Mouse (Mus musculus): ENCODE results near the gene P3h1. TPM values are rescaled to one million over a fixed set of nuclear protein-coding genes. Genes with fewer than 3 reads are reported as not detected.

Gene P3h1
- 1 to 10 TPM; 7.0 to 8.9 (median 8.0) TPM for total RNA-seq (2022)

- peak; percentile 98 to 99 for DNase-seq (ENCODE audit: low spot score in 2 of 2)
Observed at GRCm38 (mm10) chr4:119232410-119233255, at the start of gene P3h1, which contains the start of gene AU022252. TSS of gene P3h1 (plus strand) at chr4:119232915. TSS of gene AU022252 (minus strand) at chr4:119232712.

DNA sequence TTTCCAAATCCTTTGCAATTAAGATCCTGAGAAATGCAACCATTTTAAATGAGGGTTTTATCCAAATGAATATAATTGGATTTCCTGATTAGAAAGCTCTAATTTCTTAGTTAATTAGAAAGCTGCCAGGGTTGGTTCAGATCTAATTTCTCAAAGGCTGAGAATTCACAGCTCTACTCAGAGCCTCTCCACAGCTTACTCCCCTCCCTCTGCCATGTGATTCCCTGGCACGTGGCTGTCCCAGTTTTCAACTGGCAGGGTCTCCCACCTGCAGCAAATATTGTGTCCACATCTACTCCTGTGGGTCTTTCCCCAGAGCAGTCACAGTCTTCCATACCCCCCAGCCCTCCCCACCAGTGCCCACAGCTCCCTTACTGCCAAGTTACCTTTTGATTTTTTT is 49.2 kb upstream of the P3h1 start:
- no peak for DNase-seq (ENCODE audit: low spot score in 2 of 2)

- no peak for DNase-seq (ENCODE audit: low spot score in 2 of 2)
Observed at GRCm38 (mm10) chr4:119185771-119186170, 46.9 kb upstream of the P3h1 start.

DNA sequence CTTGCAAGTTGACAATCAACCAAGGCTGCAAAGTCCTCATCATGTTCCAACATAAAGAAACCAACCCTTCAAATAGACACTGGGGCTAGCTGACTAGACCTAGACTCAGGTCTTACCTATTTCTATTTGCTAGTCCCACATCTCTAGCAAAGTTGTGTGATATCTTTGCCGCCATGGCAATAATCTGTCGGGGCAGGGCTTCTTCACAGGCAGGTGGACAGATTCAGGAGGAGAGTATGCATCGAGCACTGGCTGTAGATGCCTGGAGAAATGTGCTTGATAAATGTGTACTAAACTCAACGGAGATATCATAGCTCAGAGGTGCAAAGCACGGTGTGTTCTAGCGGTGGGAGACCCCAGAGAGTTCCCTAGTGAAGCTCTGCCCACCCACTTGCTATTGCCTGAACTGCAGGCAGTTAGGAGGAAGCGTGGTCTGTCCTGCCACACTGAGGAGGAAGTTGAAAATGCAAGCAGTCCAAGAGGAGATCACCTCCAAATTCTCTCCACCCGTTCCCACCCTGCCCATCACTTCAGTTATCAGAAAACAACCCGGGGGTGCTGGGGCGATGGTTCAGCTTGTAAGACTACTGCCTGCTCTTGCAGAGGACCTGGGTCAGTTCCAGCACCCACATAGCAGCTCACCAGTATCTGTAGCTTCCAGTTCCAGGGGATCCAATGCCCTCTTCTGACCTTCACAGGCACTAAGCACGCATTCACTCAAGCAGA is 44.5 kb upstream of the P3h1 start:
- no peak for DNase-seq (ENCODE audit: low spot score in 2 of 2)

- DNase-seq (ENCODE audit: low spot score in 2 of 2) = no peak
Observed at GRCm38 (mm10) chr4:119189392-119189791, 43.3 kb upstream of the P3h1 start.

GRCm38 (mm10) chr4:119189864-119190263 is 42.9 kb upstream of the P3h1 start, which contains the start of gene Ermap:
TSS of gene Ermap (minus strand) at chr4:119190011.
- DNase-seq (ENCODE audit: low spot score in 2 of 2) = no peak

- DNase-seq (ENCODE audit: low spot score in 2 of 2) = no peak
Observed at GRCm38 (mm10) chr4:119190618-119191017, 42.1 kb upstream of the P3h1 start.

- DNase-seq (ENCODE audit: low spot score in 2 of 2) = no peak
Observed at GRCm38 (mm10) chr4:119191273-119191672, 41.4 kb upstream of the P3h1 start.

DNA sequence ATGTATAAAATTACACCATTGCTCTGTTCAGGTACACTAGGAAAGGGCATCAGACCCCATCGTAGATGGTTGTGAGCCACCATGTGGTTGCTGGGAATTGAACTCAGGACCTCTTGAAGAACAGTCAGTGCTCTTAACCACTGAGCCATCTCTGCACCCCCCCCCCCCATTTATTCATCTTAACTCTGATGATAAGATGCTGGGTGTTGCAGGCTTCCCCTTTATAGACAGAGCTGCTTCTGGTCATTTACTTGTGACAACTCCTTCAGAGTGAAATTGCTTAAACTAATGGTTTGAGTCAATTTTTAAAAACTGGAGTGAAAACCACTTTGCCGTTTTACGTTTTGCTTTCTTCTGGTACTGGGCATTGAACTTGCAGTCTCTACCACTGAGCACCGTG is 40.0 kb upstream of the P3h1 start:
- DNase-seq (ENCODE audit: low spot score in 2 of 2) = no peak

- DNase-seq (ENCODE audit: low spot score in 2 of 2) = peak; percentile 56 to 68
Observed at GRCm38 (mm10) chr4:119194909-119195581, 37.7 kb upstream of the P3h1 start, which contains the start of gene Svbp. TSS of gene Svbp (plus strand) at chr4:119195306.

GRCm38 (mm10) chr4:119195582-119196320 is 37.0 kb upstream of the P3h1 start:
- peak in 1 of 2 experiments; percentile 13 for DNase-seq (ENCODE audit: low spot score in 2 of 2)

DNA sequence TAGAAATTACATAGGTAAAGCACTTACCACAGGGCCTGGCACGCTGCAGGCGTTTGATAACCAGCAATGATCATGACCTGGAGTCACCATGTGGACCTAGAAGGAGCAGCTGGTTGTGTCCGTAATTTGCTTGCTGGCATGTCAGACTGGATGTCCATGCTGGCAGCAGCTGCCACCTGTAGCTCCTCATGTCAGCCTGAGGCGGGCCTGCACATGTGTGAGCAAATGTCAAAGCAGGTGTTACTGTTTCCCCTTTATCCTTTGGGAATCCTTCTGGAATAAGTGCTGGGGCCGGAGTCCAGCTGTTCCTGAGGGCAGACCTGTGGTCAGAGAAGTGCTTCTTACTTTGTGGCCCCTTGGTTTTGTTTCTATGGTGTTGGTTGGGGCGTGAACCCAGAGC is 34.6 kb upstream of the P3h1 start:
- no peak for DNase-seq (ENCODE audit: low spot score in 2 of 2)

DNA sequence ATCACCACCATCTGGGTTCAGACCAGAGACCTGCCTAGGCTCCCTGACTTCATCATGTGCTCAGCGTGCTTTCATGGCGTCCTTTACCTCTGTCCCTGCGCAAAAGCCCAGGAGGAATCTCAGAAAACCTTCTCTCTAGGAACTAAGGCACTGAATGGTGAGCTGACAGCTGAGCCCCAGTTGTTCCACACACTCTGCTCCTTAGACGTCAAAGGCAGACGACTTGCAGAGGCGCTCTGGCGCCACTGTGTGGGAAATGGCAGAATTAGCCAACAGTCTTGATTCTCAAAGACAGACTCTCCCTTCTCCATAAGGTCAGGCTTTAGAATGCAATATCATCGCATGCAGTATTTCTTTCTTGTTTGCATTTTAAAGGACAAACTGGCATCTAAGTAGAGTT is 28.0 kb upstream of the P3h1 start:
- DNase-seq (ENCODE audit: low spot score in 2 of 2) = peak in 1 of 2 experiments; percentile 54

GRCm38 (mm10) chr4:119216667-119217066 is 16.0 kb upstream of the P3h1 start:
- no peak for DNase-seq (ENCODE audit: low spot score in 2 of 2)

GRCm38 (mm10) chr4:119218169-119218568 is 14.5 kb upstream of the P3h1 start, which contains the start of gene Tmem269:
TSS of gene Tmem269 (minus strand) at chr4:119218217.
- DNase-seq (ENCODE audit: low spot score in 2 of 2) = no peak

GRCm38 (mm10) chr4:119223696-119224095 is 9.0 kb upstream of the P3h1 start:
- peak in 1 of 2 experiments; percentile 37 for DNase-seq (ENCODE audit: low spot score in 2 of 2)

DNA sequence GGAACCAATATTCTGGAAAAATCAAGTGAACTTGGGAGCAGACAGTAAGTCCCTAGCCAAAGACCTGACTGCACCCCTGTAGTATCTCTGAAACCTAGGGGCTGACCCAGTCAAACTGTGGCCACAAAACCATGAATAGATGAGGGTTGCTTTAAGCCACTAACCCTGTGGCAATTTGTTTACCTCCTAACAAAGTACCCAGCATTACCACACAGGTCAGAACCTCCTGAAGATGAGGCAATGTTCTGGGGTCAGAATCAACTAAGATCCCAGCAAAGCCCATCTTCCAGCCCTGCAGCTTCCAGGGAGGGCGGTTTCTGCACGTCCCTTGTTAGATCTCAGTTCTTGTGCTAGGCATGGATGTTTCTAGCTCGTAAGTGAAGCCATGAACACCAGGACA is 8.2 kb upstream of the P3h1 start:
- DNase-seq (ENCODE audit: low spot score in 2 of 2) = no peak

DNA sequence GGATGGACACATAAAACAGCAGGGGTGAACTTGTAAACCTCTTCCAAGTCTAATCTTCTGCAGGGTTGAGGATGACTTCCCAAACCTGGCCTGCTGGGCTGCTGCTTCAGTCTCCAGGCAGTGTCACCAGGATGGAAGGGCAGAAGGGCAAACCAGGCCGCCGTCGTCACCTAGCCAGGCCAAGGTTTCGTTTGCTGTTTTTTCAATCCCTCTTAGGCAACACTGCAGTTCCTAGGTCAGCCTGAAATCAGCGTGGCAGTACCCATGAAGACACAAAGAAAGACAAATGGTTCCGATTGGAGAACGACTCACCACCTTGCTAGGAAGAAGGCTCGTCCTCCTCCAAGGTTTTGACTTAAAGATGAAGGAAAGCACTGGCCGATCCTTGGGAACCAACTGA is 7.0 kb upstream of the P3h1 start:
- DNase-seq (ENCODE audit: low spot score in 2 of 2) = no peak

DNA sequence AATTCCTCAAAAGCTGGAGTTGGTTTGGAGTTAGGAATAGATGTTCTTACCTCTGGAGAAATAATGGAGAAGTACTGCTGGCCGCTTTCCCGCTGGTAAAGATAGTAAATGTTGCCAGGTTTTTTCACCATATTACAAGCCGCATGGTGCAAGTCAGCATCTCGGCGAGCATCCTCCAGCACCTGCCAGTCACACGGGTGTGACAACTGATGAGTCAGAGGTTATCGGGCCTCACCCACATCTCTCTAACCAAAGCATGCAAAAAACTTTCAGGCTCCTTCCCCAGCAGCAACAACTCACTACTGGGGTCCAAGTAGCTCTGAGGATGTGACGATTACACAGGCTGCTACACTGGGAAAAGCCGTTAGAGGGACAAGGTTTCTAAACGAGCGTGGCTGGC is 6.0 kb upstream of the P3h1 start:
- no peak for DNase-seq (ENCODE audit: low spot score in 2 of 2)

DNA sequence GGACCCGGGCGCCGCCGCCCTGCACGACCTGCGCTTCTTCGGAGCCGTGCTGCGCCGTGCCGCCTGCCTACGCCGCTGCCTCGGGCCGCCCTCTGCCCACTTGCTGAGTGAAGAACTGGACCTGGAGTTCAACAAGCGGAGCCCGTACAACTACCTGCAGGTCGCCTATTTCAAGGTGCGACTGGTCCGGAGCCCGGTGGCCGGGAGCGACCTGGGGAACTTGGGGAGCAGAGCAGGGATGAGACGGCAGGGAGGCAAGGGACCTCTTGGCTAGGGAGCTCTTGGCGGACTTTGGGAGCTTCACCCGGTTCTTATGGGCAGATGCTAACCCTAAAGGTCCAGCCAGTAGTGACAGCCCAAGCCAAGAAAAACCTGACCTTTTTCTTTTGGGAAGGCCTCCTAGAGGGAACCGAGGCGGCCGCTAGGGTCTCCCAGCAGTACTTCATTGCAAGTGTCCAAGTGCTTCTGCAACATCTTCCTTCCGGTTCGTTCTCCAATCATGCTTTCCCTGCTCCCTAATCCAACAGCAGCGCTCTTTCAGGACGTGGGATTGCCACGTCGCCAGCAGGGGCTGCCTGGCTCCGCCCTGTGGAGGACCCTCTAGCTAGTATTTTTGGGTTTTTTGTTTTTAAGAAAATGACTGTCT is 664 bp downstream of the P3h1 start:
- peak; percentile 27 to 39 for DNase-seq (ENCODE audit: low spot score in 2 of 2)

Data from left cerebral cortex, adult 8-10 months (tissue).